Mouse (Mus musculus) hindbrain, embryonic 14.5 days (tissue): ENCODE results near the gene Nmt1. TPM values are rescaled to one million over a fixed set of nuclear protein-coding genes. Genes with fewer than 3 reads are reported as not detected.

Experiments
- ATAC-seq: fragments of 200-750 bp; cut with Nextera tagmentation; 2 replicates; pipeline ENCODE4 v1.8.0; 2017; ENCODE audit warnings: moderate number of reproducible peaks, mild to moderate bottlenecking, moderate TSS enrichment, moderate library complexity; ENCODE audit not compliant: low FRiP score
- DNase-seq: peaks from one replicate; pipeline ENCODE4 v3.0.0-alpha.2; 2015; ENCODE audit warnings: low spot score
- H3K27ac ChIP-seq: fragments of 300-500 bp; sonication (generic); 2 replicates; pipeline ENCODE4 v1.5.1; 2014; ENCODE audit warnings: mild to moderate bottlenecking, moderate library complexity
- H3K27me3 ChIP-seq: fragments of 300-500 bp; sonication (generic); 2 replicates; pipeline ENCODE4 v1.6.1; 2014; ENCODE audit warnings: mild to moderate bottlenecking, low read length, mixed read lengths; ENCODE audit not compliant: control insufficient read depth, insufficient read depth
- H3K36me3 ChIP-seq: fragments of 300-500 bp; sonication (generic); replicated peaks from 2 replicates; pipeline ENCODE4 v1.6.1; 2014; ENCODE audit not compliant: control insufficient read depth, insufficient read depth
- H3K4me1 ChIP-seq: fragments of 300-500 bp; sonication (generic); replicated peaks from 2 replicates; pipeline ENCODE4 v1.6.1; 2014; ENCODE audit warnings: antibody characterized with exemption, low read length, mixed read lengths; ENCODE audit not compliant: control insufficient read depth, insufficient read depth
- H3K4me2 ChIP-seq: fragments of 300-500 bp; sonication (generic); replicated peaks from 2 replicates; pipeline ENCODE4 v1.6.1; 2014; ENCODE audit warnings: mild to moderate bottlenecking, moderate library complexity
- H3K4me3 ChIP-seq: fragments of 300-500 bp; sonication (generic); replicated peaks from 2 replicates; pipeline ENCODE4 v1.5.1; 2014; ENCODE audit warnings: mild to moderate bottlenecking, low read length
- H3K9ac ChIP-seq: fragments of 300-500 bp; sonication (generic); 2 replicates; pipeline ENCODE4 v1.6.1; 2014
- H3K9me3 ChIP-seq: fragments of 300-500 bp; sonication (generic); 2 replicates; pipeline ENCODE4 v1.6.1; 2016; ENCODE audit warnings: low read length; ENCODE audit not compliant: control insufficient read depth
- WGBS: fragments of 180-500 bp; shearing (Covaris S2); extraction: QIAGEN DNeasy Blood & Tissue Kit; methylation state at CpG from one replicate; pipeline ENCODE4 v1.1.7; 2014; 5-methylcytosine and 5-hydroxymethylcytosine counted together
- polyA plus RNA-seq: library from polyadenylated mRNA; unstranded; fragments of >200 nt; fragmentation: Nextera tagmentation; extraction: Ambion mirVana; gene quantifications from 2 replicates; pipeline ENCODE4 v1.2.1, GENCODE M21; 2014

Gene Nmt1
- polyA plus RNA-seq, 1 experiment from 2014 or later: 31.8 TPM

- peaks cover 35% of the 10 kb centered on the region for H3K27me3 ChIP-seq
- peak overlapping the region; percentile 46 for H3K4me2 ChIP-seq
- peak overlapping the region; percentile 51 for H3K9ac ChIP-seq
- H3K9me3 ChIP-seq: no peaks in the 10 kb centered on the region
- under 1% methylated on average over 42 of the region's 43 CpGs for WGBS
- H3K4me1 ChIP-seq: peaks cover 6% of the 10 kb centered on the region
- peak; percentile 51; the same call in 1 of the 2 replicates for ATAC-seq
- DNase-seq: peak; percentile 28
- peak overlapping the region; percentile 24 for H3K4me3 ChIP-seq
- H3K36me3 ChIP-seq: no peaks in the 10 kb centered on the region
- H3K27ac ChIP-seq: no peak overlapping the region
Observed at GRCm38 (mm10) chr11:103080323-103081091, 52.5 kb downstream of the Nmt1 start.

GRCm38 (mm10) chr11:103081631-103082030, 53.6 kb downstream of the Nmt1 start:
- H3K27me3 ChIP-seq: peaks cover 35% of the 10 kb centered on the region
- ATAC-seq: no peak
- H3K4me2 ChIP-seq: no peak overlapping the region
- 54% methylated on average over 6 of the region's 6 CpGs for WGBS
- no peak for DNase-seq
- peaks cover 6% of the 10 kb centered on the region for H3K4me1 ChIP-seq
- no peak overlapping the region for H3K27ac ChIP-seq
- H3K9ac ChIP-seq: no peak overlapping the region
- H3K4me3 ChIP-seq: no peak overlapping the region
- H3K9me3 ChIP-seq: no peaks in the 10 kb centered on the region
- no peaks in the 10 kb centered on the region for H3K36me3 ChIP-seq

- 92% methylated on average over 7 of the region's 7 CpGs for WGBS
- H3K4me2 ChIP-seq: no peak overlapping the region
- H3K36me3 ChIP-seq: no peaks in the 10 kb centered on the region
Observed at GRCm38 (mm10) chr11:103093306-103093705, 65.3 kb downstream of the Nmt1 start.

GRCm38 (mm10) chr11:103093862-103094833, 66.2 kb downstream of the Nmt1 start:
- no peak overlapping the region for H3K9ac ChIP-seq
- DNase-seq (no peak), ATAC-seq (no peak)
- H3K4me1 ChIP-seq: no peaks in the 10 kb centered on the region
- no peak overlapping the region for H3K4me3 ChIP-seq
- no peaks in the 10 kb centered on the region for H3K9me3 ChIP-seq
- 75% methylated on average over 20 of the region's 20 CpGs for WGBS
- H3K27me3 ChIP-seq: peaks cover 10% of the 10 kb centered on the region; the same call in 1 of the 2 replicates
- no peak overlapping the region for H3K4me2 ChIP-seq
- H3K27ac ChIP-seq: no peak overlapping the region
- H3K36me3 ChIP-seq: no peaks in the 10 kb centered on the region

More at GRCm38 (mm10) chr11:103093306-103093705, 65.3 kb downstream of the Nmt1 start:
- H3K4me3 ChIP-seq: no peak overlapping the region
- no peak for ATAC-seq
- no peak for DNase-seq
- no peak overlapping the region for H3K9ac ChIP-seq
- H3K27ac ChIP-seq: no peak overlapping the region
- no peaks in the 10 kb centered on the region for H3K4me1 ChIP-seq
- no peaks in the 10 kb centered on the region for H3K9me3 ChIP-seq
- H3K27me3 ChIP-seq: peaks cover 10% of the 10 kb centered on the region; the same call in 1 of the 2 replicates

GRCm38 (mm10) chr11:103095107-103095670, 67.2 kb downstream of the Nmt1 start:
- DNase-seq: no peak

GRCm38 (mm10) chr11:103095801-103096200, 67.8 kb downstream of the Nmt1 start:
- no peaks in the 10 kb centered on the region for H3K9me3 ChIP-seq

More at GRCm38 (mm10) chr11:103095107-103095670, 67.2 kb downstream of the Nmt1 start:
- H3K36me3 ChIP-seq: no peaks in the 10 kb centered on the region
- no peak overlapping the region for H3K9ac ChIP-seq
- peaks cover 20% of the 10 kb centered on the region for H3K27me3 ChIP-seq
- no peaks in the 10 kb centered on the region for H3K9me3 ChIP-seq
- no peak overlapping the region for H3K4me3 ChIP-seq
- WGBS: 49% methylated on average over 9 of the region's 9 CpGs
- no peak overlapping the region for H3K27ac ChIP-seq
- no peak for ATAC-seq
- no peaks in the 10 kb centered on the region for H3K4me1 ChIP-seq
- no peak overlapping the region for H3K4me2 ChIP-seq

GRCm38 (mm10) chr11:103096979-103097894, 69.2 kb downstream of the Nmt1 start:
- H3K4me2 ChIP-seq: no peak overlapping the region
- no peaks in the 10 kb centered on the region for H3K9me3 ChIP-seq
- H3K4me3 ChIP-seq: no peak overlapping the region
- H3K27ac ChIP-seq: no peak overlapping the region
- DNase-seq (no peak), ATAC-seq (no peak)
- peaks cover 6% of the 10 kb centered on the region; the same call in 1 of the 2 replicates for H3K4me1 ChIP-seq
- H3K36me3 ChIP-seq: no peaks in the 10 kb centered on the region
- H3K9ac ChIP-seq: no peak overlapping the region
- peaks cover 40% of the 10 kb centered on the region for H3K27me3 ChIP-seq
- WGBS: 35% methylated on average over 22 of the region's 22 CpGs

More at GRCm38 (mm10) chr11:103095801-103096200, 67.8 kb downstream of the Nmt1 start:
- WGBS: 93% methylated on average over 6 of the region's 6 CpGs
- DNase-seq: no peak
- H3K4me3 ChIP-seq: no peak overlapping the region
- no peak overlapping the region for H3K9ac ChIP-seq
- no peak for ATAC-seq
- H3K27ac ChIP-seq: no peak overlapping the region
- peaks cover 26% of the 10 kb centered on the region for H3K27me3 ChIP-seq
- no peak overlapping the region for H3K4me2 ChIP-seq
- H3K4me1 ChIP-seq: no peaks in the 10 kb centered on the region
- no peaks in the 10 kb centered on the region for H3K36me3 ChIP-seq

- no peak overlapping the region for H3K27ac ChIP-seq
- ATAC-seq: no peak
- no peak for DNase-seq
- 59% methylated on average over 11 of the region's 11 CpGs for WGBS
- H3K9ac ChIP-seq: no peak overlapping the region
- H3K27me3 ChIP-seq: peaks cover 45% of the 10 kb centered on the region
- no peaks in the 10 kb centered on the region for H3K9me3 ChIP-seq
- H3K4me1 ChIP-seq: peaks cover 10% of the 10 kb centered on the region; the same call in 1 of the 2 replicates
- no peak overlapping the region for H3K4me3 ChIP-seq
- H3K4me2 ChIP-seq: no peak overlapping the region
- no peaks in the 10 kb centered on the region for H3K36me3 ChIP-seq
Observed at GRCm38 (mm10) chr11:103098531-103099190, 70.7 kb downstream of the Nmt1 start.
